Mouse (Mus musculus): ENCODE results near the gene Nckipsd. TPM values are rescaled to one million over a fixed set of nuclear protein-coding genes. Genes with fewer than 3 reads are reported as not detected.

Nckipsd gene
- polyA plus RNA-seq, 1 experiment from 2014 or later = 14.4 TPM

DNA sequence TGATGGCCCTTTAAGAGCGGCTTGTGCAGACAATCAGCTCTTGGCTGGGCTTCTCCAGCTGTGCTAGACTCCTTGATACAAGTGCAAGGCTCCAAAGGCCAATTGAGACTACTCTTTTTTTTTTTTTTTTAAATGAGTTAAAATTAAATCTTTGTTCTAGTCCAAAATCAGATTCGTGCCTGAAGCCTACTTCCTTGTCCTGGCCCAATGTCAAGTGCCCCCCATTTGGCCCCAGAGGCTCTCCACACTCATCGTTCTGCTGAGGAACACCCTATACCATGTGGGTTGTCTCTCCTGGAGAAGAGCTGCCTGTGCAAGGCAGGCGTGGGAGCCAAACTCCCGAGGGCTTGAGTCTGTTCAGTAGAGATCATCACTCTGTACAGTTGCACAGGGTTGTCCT is 27.2 kb upstream of the Nckipsd start:
- ATAC-seq (ENCODE audit: insufficient read depth) = no peak
- Histone ChIP-seq H3K9ac (no peak overlapping the region), H3K27ac (ENCODE audit: low read depth) (no peak overlapping the region), H3K9me3 (ENCODE audit: low read depth, low read length) (no peaks in the 10 kb centered on the region), H3K27me3 (ENCODE audit: insufficient read depth, low read length) (no peaks in the 10 kb centered on the region), H3K4me1 (ENCODE audit: insufficient read depth) (peaks cover 18% of the 10 kb centered on the region), H3K4me3 (ENCODE audit: low read depth, low read length) (no peak overlapping the region), H3K36me3 (ENCODE audit: insufficient read depth) (peaks cover under 1% of the 10 kb centered on the region; the same call in 1 of the 2 replicates), H3K4me2 (no peak overlapping the region)
- WGBS = 42% methylated on average over 5 of the region's 5 CpGs
- no peak for DNase-seq
- TF ChIP-seq CTCF (IDR thresholded peaks at IDR 0.05; ENCODE audit: low read depth) = no peak

DNA sequence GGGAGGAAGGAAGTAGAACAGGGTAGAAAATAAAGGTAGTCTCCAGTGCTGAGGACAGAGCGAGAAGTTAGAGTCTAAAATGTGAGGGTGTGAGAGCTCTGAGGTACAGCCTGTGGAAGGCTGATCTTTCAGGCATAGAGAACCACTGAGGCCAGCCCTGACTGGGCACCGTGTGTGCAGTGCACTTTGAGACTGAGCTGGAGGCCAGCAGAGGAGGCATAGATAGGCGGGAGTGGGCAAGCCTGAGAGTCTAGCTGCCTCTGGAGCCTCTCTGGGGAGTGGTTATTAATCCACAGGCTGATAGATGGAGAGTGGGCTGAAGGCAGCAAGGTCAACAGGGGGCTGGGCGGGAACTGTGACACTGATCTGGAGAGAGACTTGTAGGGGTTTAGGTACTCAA is 26.3 kb upstream of the Nckipsd start:
- Histone ChIP-seq H3K27ac (ENCODE audit: low read depth) (no peak overlapping the region), H3K4me2 (no peak overlapping the region), H3K9me3 (ENCODE audit: low read depth, low read length) (no peaks in the 10 kb centered on the region), H3K36me3 (ENCODE audit: insufficient read depth) (peaks cover 7% of the 10 kb centered on the region), H3K9ac (no peak overlapping the region), H3K4me1 (ENCODE audit: insufficient read depth) (peaks cover 18% of the 10 kb centered on the region), H3K27me3 (ENCODE audit: insufficient read depth, low read length) (no peaks in the 10 kb centered on the region), H3K4me3 (ENCODE audit: low read depth, low read length) (no peak overlapping the region)
- no peak for DNase-seq
- no peak for ATAC-seq (ENCODE audit: insufficient read depth)
- no peak for TF ChIP-seq CTCF (IDR thresholded peaks at IDR 0.05; ENCODE audit: low read depth)
- WGBS = 45% methylated on average over 4 of the region's 4 CpGs

GRCm38 (mm10) chr9:108782836-108783547 is 25.2 kb upstream of the Nckipsd start:
- WGBS = 23% methylated on average over 9 of the region's 9 CpGs
- peak overlapping the region; percentile 70 for H3K4me2 ChIP-seq
- H3K27ac ChIP-seq (ENCODE audit: low read depth) = peak overlapping the region; percentile 47; the same call in 1 of the 2 replicates
- H3K36me3 ChIP-seq (ENCODE audit: insufficient read depth) = peaks cover 16% of the 10 kb centered on the region
- peak overlapping the region; percentile 27 for H3K9ac ChIP-seq
- H3K4me3 ChIP-seq (ENCODE audit: low read depth, low read length) = peak overlapping the region; percentile 80
- H3K9me3 ChIP-seq (ENCODE audit: low read depth, low read length) = no peaks in the 10 kb centered on the region
- no peak for TF ChIP-seq CTCF (IDR thresholded peaks at IDR 0.05; ENCODE audit: low read depth)
- peaks cover 18% of the 10 kb centered on the region for H3K4me1 ChIP-seq (ENCODE audit: insufficient read depth)
- ATAC-seq (ENCODE audit: insufficient read depth) = peak; percentile 5; the same call in 1 of the 2 replicates
- H3K27me3 ChIP-seq (ENCODE audit: insufficient read depth, low read length) = no peaks in the 10 kb centered on the region
- DNase-seq = no peak

GRCm38 (mm10) chr9:108783548-108784463 is 24.4 kb upstream of the Nckipsd start, which contains the start of gene Ip6k2:
TSS of gene Ip6k2 (plus strand) at chr9:108783796.
- ATAC-seq (ENCODE audit: insufficient read depth) (peak; percentile 99), DNase-seq (peak; percentile 97)
- peak within 1 kb of the TSS; percentile 95 for H3K9ac ChIP-seq
- peak within 1 kb of the TSS; percentile 90 for H3K27ac ChIP-seq (ENCODE audit: low read depth)
- TF ChIP-seq CTCF (IDR thresholded peaks at IDR 0.05; ENCODE audit: low read depth) = no peak
- H3K27me3 ChIP-seq (ENCODE audit: insufficient read depth, low read length) = no peaks in the 10 kb centered on the region
- no peaks in the 10 kb centered on the region for H3K9me3 ChIP-seq (ENCODE audit: low read depth, low read length)
- peak within 1 kb of the TSS; percentile 80 for H3K4me3 ChIP-seq (ENCODE audit: low read depth, low read length)
- H3K4me2 ChIP-seq = peak within 1 kb of the TSS; percentile 79
- peaks cover 22% of the 10 kb centered on the region for H3K4me1 ChIP-seq (ENCODE audit: insufficient read depth)
- peaks cover 20% of the 10 kb centered on the region for H3K36me3 ChIP-seq (ENCODE audit: insufficient read depth)
- WGBS = under 1% methylated on average over 56 of the region's 56 CpGs

DNA sequence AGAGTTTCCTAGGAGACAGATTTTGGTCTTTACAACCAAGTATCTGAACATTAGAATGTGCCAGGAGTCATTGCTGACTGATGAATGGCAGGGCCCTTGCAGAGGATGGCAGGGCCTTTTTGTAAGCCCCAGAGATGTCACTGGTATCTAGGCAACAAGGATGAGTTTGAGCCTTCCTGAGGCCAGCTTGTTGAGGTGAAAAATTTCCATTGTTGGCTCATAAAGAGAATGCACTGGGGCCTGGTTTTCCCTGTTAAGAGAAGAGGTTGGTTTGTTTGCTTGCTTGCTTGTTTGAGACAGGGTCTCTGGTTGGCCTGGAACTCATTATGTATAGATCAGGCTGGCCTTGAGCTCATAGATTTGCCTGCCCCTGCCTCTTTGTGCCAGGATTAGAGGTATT is 22.8 kb upstream of the Nckipsd start:
- ATAC-seq (ENCODE audit: insufficient read depth) = no peak

DNA sequence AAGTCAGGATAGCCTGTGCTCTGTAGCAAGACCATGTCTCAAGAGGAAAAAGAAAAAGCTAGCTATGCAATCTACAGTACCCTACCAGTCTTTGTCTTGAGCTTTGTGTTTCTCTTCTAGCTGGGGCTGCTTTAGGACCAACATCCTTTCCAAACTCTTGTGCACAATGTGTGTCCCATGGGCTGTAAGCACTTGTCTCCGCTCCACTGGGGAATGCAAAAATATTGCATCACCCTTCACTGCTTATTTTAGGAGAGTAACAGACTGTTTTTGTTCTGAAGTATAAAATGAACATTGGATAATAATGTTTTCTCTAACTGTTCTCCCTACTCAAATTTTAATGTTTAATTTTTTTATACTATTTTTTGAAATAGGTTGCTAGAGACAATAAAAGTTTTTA is 21.7 kb upstream of the Nckipsd start:
- peak overlapping the region; percentile 79; the same call in 1 of the 2 replicates for H3K4me2 ChIP-seq
- DNase-seq = no peak

More for the DNA sequence above, 22.8 kb upstream of the Nckipsd start:
- Histone ChIP-seq H3K4me1 (ENCODE audit: insufficient read depth) (peaks cover 22% of the 10 kb centered on the region), H3K36me3 (ENCODE audit: insufficient read depth) (peaks cover 20% of the 10 kb centered on the region), H3K4me3 (ENCODE audit: low read depth, low read length) (peak overlapping the region; percentile 80), H3K27me3 (ENCODE audit: insufficient read depth, low read length) (no peaks in the 10 kb centered on the region), H3K4me2 (peak overlapping the region; percentile 79), H3K9ac (peak overlapping the region; percentile 95; the same call in 1 of the 2 replicates), H3K27ac (ENCODE audit: low read depth) (no peak overlapping the region), H3K9me3 (ENCODE audit: low read depth, low read length) (no peaks in the 10 kb centered on the region)
- DNase-seq = no peak
- no peak for TF ChIP-seq CTCF (IDR thresholded peaks at IDR 0.05; ENCODE audit: low read depth)

DNA sequence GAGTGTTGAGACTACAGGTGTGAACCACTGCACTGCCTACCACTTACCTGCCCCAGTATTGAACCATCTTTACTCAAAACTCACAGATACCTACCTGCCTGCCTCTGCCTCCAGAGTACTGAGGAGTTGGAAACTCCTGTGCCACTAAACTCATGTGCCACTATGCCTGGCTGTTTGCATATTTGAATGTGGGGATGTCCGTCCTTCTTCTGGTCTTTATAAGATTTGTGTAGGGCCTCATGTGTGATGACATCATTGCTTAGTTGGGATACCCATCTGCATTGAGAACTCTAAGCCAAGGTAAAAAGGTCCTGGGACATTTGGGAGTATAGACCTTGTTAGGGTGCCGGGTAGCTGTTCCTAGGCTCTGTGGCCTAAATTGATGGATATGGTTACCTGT is 21.1 kb upstream of the Nckipsd start:
- Histone ChIP-seq H3K36me3 (ENCODE audit: insufficient read depth) (peaks cover 20% of the 10 kb centered on the region), H3K27ac (ENCODE audit: low read depth) (no peak overlapping the region), H3K9ac (no peak overlapping the region), H3K9me3 (ENCODE audit: low read depth, low read length) (no peaks in the 10 kb centered on the region), H3K4me1 (ENCODE audit: insufficient read depth) (peaks cover 20% of the 10 kb centered on the region), H3K4me3 (ENCODE audit: low read depth, low read length) (no peak overlapping the region), H3K27me3 (ENCODE audit: insufficient read depth, low read length) (no peaks in the 10 kb centered on the region), H3K4me2 (no peak overlapping the region)
- WGBS = 85% methylated on average over 2 of the region's 2 CpGs
- no peak for DNase-seq
- no peak for ATAC-seq (ENCODE audit: insufficient read depth)
- no peak for TF ChIP-seq CTCF (IDR thresholded peaks at IDR 0.05; ENCODE audit: low read depth)

More for the DNA sequence above, 21.7 kb upstream of the Nckipsd start:
- Histone ChIP-seq H3K4me3 (ENCODE audit: low read depth, low read length) (0 out of 2 replicates have a peak overlapping the region, but pooled peaks have one; percentile 80), H3K27ac (ENCODE audit: low read depth) (no peak overlapping the region), H3K4me1 (ENCODE audit: insufficient read depth) (peaks cover 22% of the 10 kb centered on the region), H3K36me3 (ENCODE audit: insufficient read depth) (peaks cover 20% of the 10 kb centered on the region), H3K27me3 (ENCODE audit: insufficient read depth, low read length) (no peaks in the 10 kb centered on the region), H3K9me3 (ENCODE audit: low read depth, low read length) (no peaks in the 10 kb centered on the region), H3K9ac (no peak overlapping the region)
- WGBS = 79% methylated on average over 1 of the region's 1 CpGs
- TF ChIP-seq CTCF (IDR thresholded peaks at IDR 0.05; ENCODE audit: low read depth) = no peak
- no peak for ATAC-seq (ENCODE audit: insufficient read depth)

Data from lung, embryonic 14.5 days (tissue).